Mouse (Mus musculus): ENCODE measurements around the gene Ndp. TPM values are rescaled to one million over a fixed set of nuclear protein-coding genes. Genes with fewer than 3 reads are reported as not detected.

Gene Ndp
- not detected for total RNA-seq (2018; cell fraction: chromatin; rRNA removed)
- not detected for total RNA-seq (2018; cell fraction: cytosol; rRNA removed)
- total RNA-seq (2018; cell fraction: nucleus; rRNA removed) = not detected
- polyA plus RNA-seq (2018) = not detected in 3 replicates

GRCm38 (mm10) chrX:16911241-16911873, at the start of gene Ndp:
Ndp (minus strand) TSS chrX:16911774.
- no peaks in the 10 kb centered on the region for H3K79me2 ChIP-seq (ENCODE audit: inconsistent target)
- H3K36me3 ChIP-seq (ENCODE audit: inconsistent target) = no peaks in the 10 kb centered on the region
- 12% methylated on average over 12 of the region's 13 CpGs for WGBS (ENCODE audit: missing documents)
- no peak within 1 kb of the TSS for H3K4me3 ChIP-seq (ENCODE audit: inconsistent target)
- no peak within 1 kb of the TSS for H3K27ac ChIP-seq

- Histone ChIP-seq H3K79me2 (ENCODE audit: inconsistent target) (no peaks in the 10 kb centered on the region), H3K27ac (0 out of 2 replicates have a peak overlapping the region, but pooled peaks have one; percentile 22), H3K4me3 (ENCODE audit: inconsistent target) (no peak overlapping the region), H3K36me3 (ENCODE audit: inconsistent target) (no peaks in the 10 kb centered on the region)
- WGBS (ENCODE audit: missing documents) = 70% methylated on average over 2 of the region's 2 CpGs
These were observed 43.2 kb upstream of the Ndp start for GRCm38 (mm10) chrX:16954767-16955166.

- Histone ChIP-seq H3K27ac (no peak overlapping the region), H3K79me2 (ENCODE audit: inconsistent target) (no peaks in the 10 kb centered on the region)
These were observed 6.4 kb upstream of the Ndp start for GRCm38 (mm10) chrX:16918006-16918405.

GRCm38 (mm10) chrX:16913118-16913517, 1.5 kb upstream of the Ndp start:
- WGBS (ENCODE audit: missing documents) = 84% methylated on average over 1 of the region's 1 CpGs
- Histone ChIP-seq H3K79me2 (ENCODE audit: inconsistent target) (no peaks in the 10 kb centered on the region), H3K4me3 (ENCODE audit: inconsistent target) (no peak overlapping the region), H3K36me3 (ENCODE audit: inconsistent target) (no peaks in the 10 kb centered on the region), H3K27ac (no peak overlapping the region)

More at GRCm38 (mm10) chrX:16918006-16918405, 6.4 kb upstream of the Ndp start:
- Histone ChIP-seq H3K36me3 (ENCODE audit: inconsistent target) (no peaks in the 10 kb centered on the region), H3K4me3 (ENCODE audit: inconsistent target) (no peak overlapping the region)

- WGBS (ENCODE audit: missing documents) = 58% methylated on average over 4 of the region's 4 CpGs
- Histone ChIP-seq H3K27ac (no peak overlapping the region), H3K79me2 (ENCODE audit: inconsistent target) (no peaks in the 10 kb centered on the region)
These were observed 337 bp upstream of the Ndp start for GRCm38 (mm10) chrX:16911911-16912310.

GRCm38 (mm10) chrX:16910211-16911095, 1.1 kb downstream of the Ndp start:
- Histone ChIP-seq H3K79me2 (ENCODE audit: inconsistent target) (no peaks in the 10 kb centered on the region), H3K27ac (no peak overlapping the region), H3K36me3 (ENCODE audit: inconsistent target) (no peaks in the 10 kb centered on the region), H3K4me3 (ENCODE audit: inconsistent target) (no peak overlapping the region)
- WGBS (ENCODE audit: missing documents) = 36% methylated on average over 17 of the region's 18 CpGs

More at GRCm38 (mm10) chrX:16911911-16912310, 337 bp upstream of the Ndp start:
- H3K36me3 ChIP-seq (ENCODE audit: inconsistent target) = no peaks in the 10 kb centered on the region
- no peak overlapping the region for H3K4me3 ChIP-seq (ENCODE audit: inconsistent target)

GRCm38 (mm10) chrX:16908652-16909051, 2.9 kb downstream of the Ndp start:
- H3K27ac ChIP-seq = no peak overlapping the region
- WGBS (ENCODE audit: missing documents) = 83% methylated on average over 2 of the region's 2 CpGs
- H3K4me3 ChIP-seq (ENCODE audit: inconsistent target) = no peak overlapping the region
- no peaks in the 10 kb centered on the region for H3K36me3 ChIP-seq (ENCODE audit: inconsistent target)
- no peaks in the 10 kb centered on the region for H3K79me2 ChIP-seq (ENCODE audit: inconsistent target)

- Histone ChIP-seq H3K4me3 (ENCODE audit: inconsistent target) (no peak overlapping the region), H3K27ac (no peak overlapping the region), H3K36me3 (ENCODE audit: inconsistent target) (no peaks in the 10 kb centered on the region), H3K79me2 (ENCODE audit: inconsistent target) (no peaks in the 10 kb centered on the region)
- 94% methylated on average over 2 of the region's 6 CpGs for WGBS (ENCODE audit: missing documents)
These were observed 4.0 kb downstream of the Ndp start for GRCm38 (mm10) chrX:16907554-16907953.

GRCm38 (mm10) chrX:16894377-16895175, 17.0 kb downstream of the Ndp start:
- Histone ChIP-seq H3K79me2 (ENCODE audit: inconsistent target) (no peaks in the 10 kb centered on the region), H3K4me3 (ENCODE audit: inconsistent target) (no peak overlapping the region), H3K27ac (no peak overlapping the region), H3K36me3 (ENCODE audit: inconsistent target) (no peaks in the 10 kb centered on the region)
- 50% methylated on average over 5 of the region's 5 CpGs for WGBS (ENCODE audit: missing documents)

GRCm38 (mm10) chrX:16867640-16868314, 43.8 kb downstream of the Ndp start:
- no peak overlapping the region for H3K27ac ChIP-seq
- H3K4me3 ChIP-seq (ENCODE audit: inconsistent target) = no peak overlapping the region
- H3K36me3 ChIP-seq (ENCODE audit: inconsistent target) = no peaks in the 10 kb centered on the region
- H3K79me2 ChIP-seq (ENCODE audit: inconsistent target) = no peaks in the 10 kb centered on the region

- Histone ChIP-seq H3K4me3 (ENCODE audit: inconsistent target) (no peak overlapping the region), H3K27ac (no peak overlapping the region), H3K36me3 (ENCODE audit: inconsistent target) (no peaks in the 10 kb centered on the region), H3K79me2 (ENCODE audit: inconsistent target) (no peaks in the 10 kb centered on the region)
These were observed 51.3 kb downstream of the Ndp start for GRCm38 (mm10) chrX:16860244-16860643.

- 80% methylated on average over 2 of the region's 2 CpGs for WGBS (ENCODE audit: missing documents)
These were observed 65.5 kb downstream of the Ndp start for GRCm38 (mm10) chrX:16846034-16846433.

GRCm38 (mm10) chrX:16841443-16841842, 70.1 kb downstream of the Ndp start:
- 79% methylated on average over 2 of the region's 2 CpGs for WGBS (ENCODE audit: missing documents)
- no peak overlapping the region for H3K27ac ChIP-seq

More at GRCm38 (mm10) chrX:16846034-16846433, 65.5 kb downstream of the Ndp start:
- Histone ChIP-seq H3K79me2 (ENCODE audit: inconsistent target) (no peaks in the 10 kb centered on the region), H3K27ac (no peak overlapping the region), H3K36me3 (ENCODE audit: inconsistent target) (no peaks in the 10 kb centered on the region), H3K4me3 (ENCODE audit: inconsistent target) (no peak overlapping the region)

GRCm38 (mm10) chrX:16837293-16837692, 74.3 kb downstream of the Ndp start:
- Histone ChIP-seq H3K27ac (no peak overlapping the region), H3K4me3 (ENCODE audit: inconsistent target) (no peak overlapping the region)
- WGBS (ENCODE audit: missing documents) = 100% methylated on average over 1 of the region's 1 CpGs

More at GRCm38 (mm10) chrX:16841443-16841842, 70.1 kb downstream of the Ndp start:
- no peaks in the 10 kb centered on the region for H3K79me2 ChIP-seq (ENCODE audit: inconsistent target)
- no peaks in the 10 kb centered on the region for H3K36me3 ChIP-seq (ENCODE audit: inconsistent target)
- H3K4me3 ChIP-seq (ENCODE audit: inconsistent target) = no peak overlapping the region

More at GRCm38 (mm10) chrX:16837293-16837692, 74.3 kb downstream of the Ndp start:
- Histone ChIP-seq H3K79me2 (ENCODE audit: inconsistent target) (no peaks in the 10 kb centered on the region), H3K36me3 (ENCODE audit: inconsistent target) (no peaks in the 10 kb centered on the region)

Measured in macrophage (primary cell).